Mouse (Mus musculus) granulocyte monocyte progenitor cell, adult 5-6 weeks (primary cell): ENCODE data around the gene Cstl1. TPM values are rescaled to one million over a fixed set of nuclear protein-coding genes. Genes with fewer than 3 reads are reported as not detected.
"Not testable (repeated sequence)": the region's sequence is repeated elsewhere in the genome, so short reads cannot be mapped to it uniquely, and the experiment has no call there.

ENCODE experiments used
- ATAC-seq: replicated peaks from 2 replicates; pipeline ENCODE4 v1.8.0; 2016; ENCODE audit warnings: mild to moderate bottlenecking, moderate TSS enrichment, inconsistent platforms; ENCODE audit not compliant: poor library complexity, severe bottlenecking
- total RNA-seq, 2 experiments: library from RNA; stranded (forward) in 1 of 2; stranded (reverse) in 1 of 2; fragments of 200-712, 200-1000 nt in 1 of 2; fragments of >200 nt in 1 of 2; fragmentation: Nextera tagmentation in 1 of 2; gene quantifications; 2 replicates each; pipeline ENCODE4 v1.2.3; 2014 to 2017

Cstl1 gene
- total RNA-seq (2014; fragmentation: Nextera tagmentation) (not detected in 2 replicates), total RNA-seq (2017) (not detected in 2 replicates)

DNA sequence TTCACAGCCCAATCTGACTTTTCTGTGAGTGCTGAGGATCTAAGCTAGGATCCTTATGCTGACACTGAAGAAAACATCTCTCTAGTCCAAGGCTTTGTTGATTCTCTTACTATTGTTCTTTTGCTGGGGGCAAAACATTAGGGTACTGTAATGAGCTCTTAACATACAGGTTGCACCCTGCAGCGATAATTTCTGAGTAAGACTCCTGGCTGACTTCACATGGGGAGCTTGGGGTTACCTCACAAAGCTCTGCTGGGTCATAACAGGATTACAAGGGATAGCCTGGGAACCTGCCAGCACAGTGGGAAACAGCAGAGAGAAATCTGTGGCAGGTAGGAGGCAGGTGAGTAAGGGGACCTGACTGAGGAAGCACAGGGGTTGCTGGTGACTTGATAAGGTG lies at the start of gene Cstl1:
TSS of gene Cstl1 (plus strand) at position 301 of the 400 bp plus-strand sequence.
- ATAC-seq: no peak

DNA sequence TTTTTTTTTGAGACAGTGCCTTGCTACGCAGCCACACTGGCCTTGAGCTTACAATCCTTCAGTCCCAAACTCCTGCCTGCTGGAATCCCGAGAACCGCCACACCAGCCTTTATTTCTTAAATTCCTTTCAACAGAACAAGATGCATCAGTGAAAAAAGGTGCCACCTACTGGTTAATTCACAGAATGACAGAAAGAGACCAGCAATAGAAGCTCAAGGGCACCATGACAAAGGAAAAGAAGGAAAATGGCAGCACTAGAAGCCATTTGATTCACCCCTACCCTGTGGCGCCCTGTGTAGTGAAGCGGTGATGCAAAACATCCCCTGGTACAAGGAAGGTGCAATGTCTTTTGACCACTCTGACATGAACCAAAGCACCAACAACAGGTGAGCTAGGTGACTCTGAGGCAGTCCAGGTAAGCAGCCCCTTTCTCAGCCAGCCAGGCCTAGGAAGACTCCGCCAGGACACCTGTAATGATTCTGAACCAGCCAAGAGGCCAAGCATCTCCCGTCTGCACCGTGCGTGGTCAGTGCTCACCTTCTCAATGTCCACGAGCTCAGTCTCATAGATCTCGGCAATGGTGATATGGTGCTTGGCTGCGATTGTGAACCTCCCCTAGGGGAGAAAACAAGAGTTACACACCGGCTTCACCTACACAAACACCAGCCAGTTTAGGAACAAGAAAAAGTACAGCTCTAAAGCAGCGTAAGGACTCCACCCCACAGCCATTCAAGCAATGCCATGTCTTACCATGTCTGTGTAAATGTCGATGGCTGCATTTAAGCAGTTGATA lies 43.6 kb upstream of the Cstl1 start:
- peak; percentile 80 for ATAC-seq

DNA sequence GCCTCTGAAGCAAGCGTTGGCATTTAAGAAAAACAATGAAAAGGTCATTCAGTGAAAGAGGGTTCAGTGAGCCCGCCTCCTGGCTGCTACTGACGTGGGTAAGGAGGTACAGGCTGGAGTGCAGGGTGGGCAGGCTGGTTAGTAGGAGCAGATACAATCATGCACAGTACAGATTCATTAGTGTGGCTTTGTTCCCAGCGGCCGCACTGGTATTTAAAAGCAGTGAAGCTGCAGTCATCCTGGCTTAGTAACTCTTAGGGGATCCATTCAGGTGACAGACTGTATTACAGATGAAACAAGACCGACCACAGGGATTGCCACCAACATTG lies 43.0 kb upstream of the Cstl1 start:
- ATAC-seq: no peak

- no peak for ATAC-seq
Measured at GRCm38 (mm10) chr2:148712326-148712725, 37.8 kb upstream of the Cstl1 start.

DNA sequence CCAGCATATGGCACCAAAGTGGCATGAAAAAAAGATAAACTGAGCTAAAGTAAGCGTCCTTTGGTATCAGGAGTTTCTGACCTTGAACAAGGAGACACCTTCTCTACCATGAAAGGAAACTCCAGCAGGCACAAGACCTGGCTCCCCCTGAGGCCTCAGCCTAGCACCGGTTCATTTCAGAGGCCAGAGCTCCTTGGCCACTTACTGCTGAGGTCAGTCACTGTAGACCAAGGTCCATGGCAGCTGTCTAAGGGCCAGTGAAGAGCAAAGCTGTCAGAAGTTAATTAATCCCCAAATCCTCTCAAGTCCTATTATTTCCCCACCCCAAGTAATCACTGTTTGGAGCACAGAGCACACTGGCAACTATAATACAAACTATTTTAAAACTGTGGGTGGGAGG lies 33.1 kb upstream of the Cstl1 start:
- no peak for ATAC-seq

GRCm38 (mm10) chr2:148719271-148719995 lies 30.7 kb upstream of the Cstl1 start:
- peak; percentile 62; the same call in 1 of the 2 replicates for ATAC-seq

DNA sequence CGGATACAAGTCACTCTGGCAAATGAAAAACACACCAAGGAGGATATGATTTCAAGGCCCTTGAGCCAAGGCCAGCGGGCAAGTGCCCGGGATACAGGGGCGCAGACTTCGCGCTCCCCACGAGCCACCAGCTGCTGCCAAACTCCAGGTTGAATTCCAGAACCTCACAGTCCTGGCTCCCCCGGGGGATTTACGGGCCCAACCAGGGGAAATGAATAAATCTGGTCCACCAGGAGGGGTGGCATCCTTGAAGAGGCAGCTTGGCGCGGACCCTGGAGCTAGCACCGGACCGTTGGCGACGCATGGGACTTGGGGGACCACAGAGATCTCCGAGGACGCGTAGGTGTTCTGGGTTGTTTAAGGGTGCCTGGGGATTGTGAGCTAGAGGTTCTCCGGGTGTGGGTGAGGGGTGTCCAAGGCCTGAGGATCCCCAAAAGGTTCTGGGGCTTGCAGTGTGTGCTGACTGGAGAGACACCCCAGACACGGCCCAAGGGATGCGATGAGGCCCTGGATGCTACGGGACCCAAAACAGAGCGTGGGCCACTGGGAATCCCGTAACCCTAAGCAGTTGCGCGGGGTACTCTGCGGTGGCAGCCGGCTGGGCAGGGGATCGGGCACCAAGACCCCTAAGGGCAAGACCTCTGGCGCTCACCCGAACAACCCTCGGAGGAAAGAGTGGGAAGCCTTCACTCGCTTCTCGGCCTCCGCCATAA lies 18.4 kb upstream of the Cstl1 start:
- peak; percentile 38 for ATAC-seq

- peak; percentile 96 for ATAC-seq
Measured at GRCm38 (mm10) chr2:148732327-148733000, 17.7 kb upstream of the Cstl1 start, which contains the start of gene Napb. Napb (minus strand) TSS chr2:148732467.

DNA sequence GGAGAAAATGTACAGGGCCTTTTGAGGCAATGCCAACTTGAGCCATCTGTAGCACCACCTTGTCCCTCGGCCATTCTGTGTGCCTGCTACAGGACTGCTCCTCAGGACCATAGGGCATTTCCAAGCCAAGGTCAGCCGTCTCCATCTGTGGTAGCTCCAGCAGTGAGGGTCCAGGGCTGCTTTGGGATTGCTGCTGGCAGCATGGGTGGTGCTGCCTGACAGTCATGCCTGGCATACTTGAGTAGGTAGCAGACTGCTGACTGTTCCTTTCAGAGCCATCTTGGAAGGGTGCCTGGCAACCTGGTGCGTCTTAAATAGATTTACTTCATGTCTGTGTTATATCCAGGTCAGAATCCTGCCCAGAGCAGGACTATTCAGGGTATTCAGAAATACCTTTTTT lies 7.2 kb upstream of the Cstl1 start:
- ATAC-seq: no peak

GRCm38 (mm10) chr2:148743846-148744407 lies 6.2 kb upstream of the Cstl1 start:
- ATAC-seq: no peak

DNA sequence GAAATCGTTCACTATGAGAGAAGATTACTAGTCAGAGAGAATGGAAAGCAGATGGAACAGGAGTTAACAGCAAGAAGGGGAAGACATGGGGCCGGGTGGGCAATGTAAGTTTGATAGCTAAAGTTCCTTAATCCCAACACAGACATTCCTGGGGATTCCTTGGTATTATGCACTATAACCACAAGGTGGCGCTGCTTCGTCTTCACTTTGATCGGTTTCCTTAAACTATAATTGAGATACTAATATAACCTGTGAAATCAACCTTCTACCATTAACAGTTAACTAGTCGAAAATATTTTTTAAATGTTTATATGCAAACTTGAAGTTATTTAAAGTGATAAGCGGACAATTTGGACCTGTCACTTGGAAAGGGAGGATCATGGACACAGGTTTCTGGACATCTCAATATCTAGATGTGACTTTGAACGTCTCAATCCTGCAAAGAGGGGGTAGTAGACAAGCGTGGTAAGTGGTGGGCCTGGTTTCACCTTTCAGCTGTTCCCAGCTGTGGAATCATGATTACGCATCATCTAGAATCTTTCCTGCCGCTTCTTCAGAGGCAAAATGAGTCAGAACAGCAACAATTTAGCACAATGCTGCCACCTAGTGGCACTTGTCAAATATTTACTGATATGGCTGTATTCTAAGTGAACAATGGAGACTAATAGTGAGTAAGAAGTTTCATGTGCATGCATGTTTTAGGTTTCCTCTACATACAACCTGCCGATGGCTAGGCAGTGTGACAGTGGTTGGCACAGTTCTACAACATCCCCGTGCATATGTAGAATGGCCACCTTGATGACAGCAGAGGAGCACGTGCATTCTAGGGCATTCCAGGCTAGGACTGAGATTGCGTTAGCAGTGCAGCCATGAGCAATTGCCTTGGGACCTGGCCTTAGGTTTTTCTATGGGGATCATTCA lies 2.0 kb downstream of the Cstl1 start:
- peak; percentile 89 for ATAC-seq

DNA sequence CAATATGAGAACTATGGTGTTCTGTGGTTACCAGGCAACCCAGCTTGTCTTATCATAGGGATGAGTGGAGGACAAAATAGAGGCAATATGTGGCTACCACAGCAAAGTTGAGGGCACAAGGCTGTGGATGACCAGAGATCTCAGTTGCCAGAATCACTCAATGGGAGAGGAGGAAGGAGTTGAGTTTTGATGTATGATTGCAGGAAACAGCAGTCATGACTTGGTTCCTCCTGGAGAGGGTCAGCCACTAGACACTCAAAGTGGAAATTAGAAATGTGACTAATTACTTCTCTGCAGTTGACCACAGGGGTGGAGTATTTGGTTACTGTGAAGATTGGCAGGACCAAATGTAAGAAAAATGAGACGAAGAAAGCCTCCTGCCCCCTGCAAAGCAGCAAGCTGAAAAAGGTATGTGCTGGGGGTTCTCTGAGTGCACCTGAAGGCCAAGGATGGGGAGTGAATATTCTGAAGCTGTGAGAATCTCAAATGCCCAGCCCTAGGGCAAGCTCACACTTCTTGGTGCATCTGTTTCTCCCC lies 4.2 kb downstream of the Cstl1 start:
- 0 out of 2 replicates have a peak, but pooled peaks have one; percentile 16 for ATAC-seq

- ATAC-seq: peak; percentile 99
Measured at GRCm38 (mm10) chr2:148763648-148764388, 13.7 kb downstream of the Cstl1 start.

DNA sequence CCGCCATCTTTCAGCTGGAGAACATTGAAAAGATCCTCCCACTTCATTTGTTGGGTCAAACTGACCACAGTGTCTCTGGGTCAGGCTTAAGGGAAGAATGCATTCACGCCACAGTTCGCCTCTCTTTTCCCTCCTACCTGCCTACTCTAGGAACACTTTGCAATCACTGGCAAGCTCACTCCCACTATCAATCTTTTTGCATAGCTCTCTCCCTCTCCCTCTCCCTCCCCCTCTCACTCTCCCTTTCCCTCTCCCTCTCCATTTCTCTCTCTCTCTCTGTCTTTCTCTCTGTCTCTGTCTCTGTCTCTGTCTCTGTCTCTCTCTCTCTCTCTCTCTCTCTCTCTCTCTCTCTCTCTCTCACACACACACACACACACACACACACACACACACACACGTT lies 21.2 kb downstream of the Cstl1 start, which contains the start of gene Cst11:
TSS of gene Cst11 (minus strand) at position 101 of the 400 bp plus-strand sequence.
- not testable (repeated sequence) for ATAC-seq

DNA sequence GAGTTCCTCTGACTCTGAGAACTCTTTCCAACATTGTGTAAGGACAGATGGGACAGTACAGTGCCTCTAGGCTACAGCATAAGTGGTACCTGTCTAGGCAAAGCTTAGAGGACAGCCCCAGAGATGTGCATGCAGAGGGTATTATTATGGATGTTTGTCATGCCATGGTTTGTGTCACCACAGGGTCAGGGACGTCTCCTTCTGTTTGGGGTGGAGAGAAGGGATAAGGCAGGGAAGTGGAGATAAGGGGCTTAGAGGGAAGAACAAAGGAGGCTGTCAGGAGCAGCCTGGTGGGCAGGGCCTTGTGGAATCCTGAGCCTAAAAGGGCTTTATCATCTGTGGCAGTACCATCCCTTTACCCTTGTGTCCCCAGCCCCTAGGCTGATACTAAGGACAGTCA lies 31.6 kb downstream of the Cstl1 start, which contains the start of gene 8030411F24Rik:
TSS of gene 8030411F24Rik (plus strand) at position 301 of the 400 bp plus-strand sequence.
- ATAC-seq: no peak

GRCm38 (mm10) chr2:148789142-148789541 lies 39.0 kb downstream of the Cstl1 start, which contains the start of gene Cst12:
Cst12 (plus strand) TSS chr2:148789361.
- ATAC-seq: no peak

GRCm38 (mm10) chr2:148798485-148798884 lies 48.3 kb downstream of the Cstl1 start, which contains the start of gene Cst8:
Cst8 (plus strand) TSS chr2:148798785.
- ATAC-seq: no peak
